Mouse (Mus musculus) left cerebral cortex, postnatal 4 days (tissue): ENCODE measurements around the gene Lgals3bp. TPM values are rescaled to one million over a fixed set of nuclear protein-coding genes. Genes with fewer than 3 reads are reported as not detected.
A peak's percentile ranks its signal among the peaks of the same experiment; 100 is the strongest.

Source experiments
- DNase-seq: peaks from one replicate; pipeline ENCODE4 v3.0.0-alpha.2; 2022
- intact Hi-C: fragments of 180-260 bp; cut with DNase I; formaldehyde crosslinking; loops from one replicate; pipeline ENCODE4 v1.15.1; 2025
- total RNA-seq, 2 experiments: library from RNA; stranded (reverse); gene quantifications; 2 replicates each; pipeline ENCODE4 v1.2.3; 2021

Gene Lgals3bp
- total RNA-seq, 2 experiments from 2014 or later, result 5.0 to 6.2 TPM

- intact Hi-C loops, result no loop called here
- DNase-seq, result no peak
These were observed 32.6 kb downstream of the Lgals3bp start for GRCm38 (mm10) chr11:118369251-118369650.

DNA sequence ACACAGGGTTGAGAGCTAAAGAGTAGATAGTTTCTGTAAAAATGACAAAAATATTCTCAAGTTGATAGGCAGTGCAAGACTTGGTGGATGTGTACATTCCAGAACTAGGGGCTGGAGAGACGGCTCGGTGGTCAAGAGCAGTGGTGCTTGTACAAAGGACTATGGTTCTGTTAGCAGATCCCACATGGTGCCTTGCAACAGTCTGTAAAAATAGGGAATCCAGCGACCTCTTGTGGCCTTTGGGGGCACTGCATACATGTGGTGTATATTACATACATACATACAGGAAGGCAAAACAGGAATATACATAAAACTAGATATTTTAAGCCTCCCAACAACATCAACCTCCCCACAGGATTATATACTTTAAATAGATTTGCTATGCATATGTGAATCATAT, 33.6 kb downstream of the Lgals3bp start:
- peak; percentile 54 for DNase-seq
- intact Hi-C loops, result no loop called here

DNA sequence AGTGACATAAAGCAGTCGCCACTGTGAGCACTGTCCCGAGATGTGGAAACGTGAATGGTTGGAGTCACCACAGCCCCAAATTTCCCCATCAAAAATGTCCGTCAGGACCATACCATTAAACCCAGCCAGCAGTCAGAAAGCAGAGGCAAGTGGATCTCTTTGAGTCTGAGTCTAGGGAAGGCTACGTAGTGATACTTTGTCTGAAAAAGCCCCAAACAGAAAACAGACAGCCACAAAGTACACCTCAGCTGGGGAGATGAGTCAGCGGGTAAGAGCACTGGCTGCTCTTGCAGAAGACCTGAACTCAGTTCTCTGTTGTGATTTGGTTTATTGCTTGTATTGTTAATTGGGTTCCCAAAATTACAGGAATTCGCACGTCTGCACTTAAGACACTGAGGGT, 35.3 kb downstream of the Lgals3bp start:
- intact Hi-C loops, result no loop called here
- no peak for DNase-seq

GRCm38 (mm10) chr11:118366108-118366507, 35.8 kb downstream of the Lgals3bp start:
- intact Hi-C loops, result no loop called here
- DNase-seq, result no peak

GRCm38 (mm10) chr11:118365171-118365570, 36.7 kb downstream of the Lgals3bp start:
- DNase-seq, result peak; percentile 47
- intact Hi-C loops, result no loop called here

GRCm38 (mm10) chr11:118364021-118364420, 37.9 kb downstream of the Lgals3bp start:
- DNase-seq, result no peak
- intact Hi-C loops, result no loop called here

DNA sequence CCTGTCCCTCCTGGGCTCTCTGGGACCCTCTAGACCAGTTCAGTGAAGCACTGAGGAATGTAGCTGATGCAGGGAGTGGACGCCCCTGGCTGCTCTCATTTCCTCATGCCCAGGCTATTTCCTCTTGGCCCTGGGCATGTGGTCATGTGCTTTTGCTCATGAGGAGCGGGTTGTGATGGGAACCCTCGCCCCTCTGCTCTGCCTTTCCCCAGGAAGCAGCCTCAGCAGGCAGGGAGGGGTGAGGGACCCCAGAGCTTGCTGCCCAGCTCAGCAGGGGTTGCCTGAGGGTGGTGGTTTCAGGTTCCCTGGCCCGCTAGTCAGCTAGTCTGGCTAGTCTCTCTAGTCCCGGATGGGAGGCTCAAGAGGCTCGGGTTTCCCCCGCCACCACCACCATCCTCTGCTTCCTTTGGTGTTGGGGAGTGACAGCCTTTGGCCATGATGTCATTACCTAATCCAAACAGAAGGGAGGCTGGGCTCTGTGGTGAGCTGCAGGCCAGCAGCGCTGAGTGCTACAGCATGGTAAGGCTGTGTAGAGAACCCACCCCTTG, 38.8 kb downstream of the Lgals3bp start:
- intact Hi-C loops, result no loop called here
- DNase-seq, result peak; percentile 34

DNA sequence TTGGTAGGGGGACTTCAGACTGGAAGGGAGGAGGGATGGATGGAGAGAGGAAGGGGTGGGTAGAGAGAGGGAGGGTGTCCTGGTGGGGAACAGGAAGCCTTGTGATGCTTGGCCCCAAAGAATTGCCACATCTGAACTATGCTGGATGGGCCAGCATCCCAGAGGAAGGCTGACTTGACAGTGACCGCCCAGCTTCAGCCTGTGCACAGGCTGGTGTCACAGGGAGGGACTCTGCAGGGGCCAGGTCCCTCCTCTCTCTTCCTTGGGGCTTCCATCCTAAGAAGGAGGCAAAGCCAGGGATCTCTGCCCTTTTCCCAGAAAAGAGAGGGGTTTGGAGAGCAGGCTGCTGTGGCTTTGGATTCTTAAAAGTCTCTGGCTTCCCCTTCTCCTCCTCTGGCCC, 39.4 kb downstream of the Lgals3bp start:
- intact Hi-C loops, result no loop called here
- DNase-seq, result no peak

DNA sequence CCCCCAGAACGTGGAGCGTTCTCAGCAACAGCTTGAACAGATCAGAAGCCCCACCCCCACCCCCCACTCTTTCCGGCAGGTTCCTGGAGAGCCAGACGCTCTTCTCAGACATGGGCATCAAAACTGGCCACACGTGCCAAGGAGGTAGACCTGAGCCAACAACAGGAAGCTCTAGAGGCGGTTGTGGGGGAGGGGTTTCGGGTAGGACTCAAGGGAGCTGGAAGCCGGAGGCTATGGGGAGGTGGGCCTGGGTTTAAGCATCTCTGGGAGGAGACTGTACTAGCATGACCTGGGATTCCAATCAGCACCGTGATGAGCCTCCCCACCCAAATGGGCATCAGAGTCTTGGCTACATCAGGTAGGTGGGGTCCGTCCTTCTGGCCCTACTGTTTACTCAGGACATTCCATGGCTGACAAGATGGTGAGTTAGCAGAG, 41.0 kb downstream of the Lgals3bp start:
- intact Hi-C loops, result no loop called here
- peak; percentile 85 for DNase-seq

GRCm38 (mm10) chr11:118360491-118360890, 41.4 kb downstream of the Lgals3bp start:
- intact Hi-C loops, result no loop called here
- peak; percentile 42 for DNase-seq

GRCm38 (mm10) chr11:118355640-118356039, 46.3 kb downstream of the Lgals3bp start, which contains the start of gene Timp2:
Gene Timp2, minus strand, starts transcription at chr11:118355740.
- no peak for DNase-seq
- intact Hi-C loops, result no loop called here

DNA sequence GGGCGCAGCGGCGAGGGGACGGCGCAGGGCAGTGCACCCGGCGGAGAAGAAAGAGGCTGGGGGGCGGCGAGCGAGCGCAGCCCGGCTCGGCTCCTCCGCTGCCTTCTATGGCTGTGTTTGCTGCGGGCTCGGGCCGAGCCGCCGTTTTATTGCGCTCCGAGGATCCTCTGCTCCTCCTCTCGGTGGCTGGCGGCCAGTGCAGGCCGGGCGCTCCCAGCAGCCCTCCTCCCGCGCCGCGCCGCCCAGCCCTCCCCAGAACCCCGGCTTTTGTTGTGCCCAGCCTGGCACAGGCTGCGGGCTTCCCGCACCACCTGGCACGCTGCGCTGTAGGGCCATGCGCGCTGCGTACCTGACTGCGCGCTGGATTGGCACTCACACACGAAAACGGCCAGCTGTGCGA, 46.7 kb downstream of the Lgals3bp start:
- peak; percentile 89 for DNase-seq
- intact Hi-C loops, result no loop called here

- intact Hi-C loops, result loop anchor here (5.0 kb wide), 1 partner anchor 37 kb away; no protein-coding TSS in a partner anchor
- no peak for DNase-seq
These were observed 47.2 kb downstream of the Lgals3bp start for GRCm38 (mm10) chr11:118354636-118355191.

- intact Hi-C loops, result no loop called here
- no peak for DNase-seq
These were observed 52.4 kb downstream of the Lgals3bp start for GRCm38 (mm10) chr11:118349494-118349893.

DNA sequence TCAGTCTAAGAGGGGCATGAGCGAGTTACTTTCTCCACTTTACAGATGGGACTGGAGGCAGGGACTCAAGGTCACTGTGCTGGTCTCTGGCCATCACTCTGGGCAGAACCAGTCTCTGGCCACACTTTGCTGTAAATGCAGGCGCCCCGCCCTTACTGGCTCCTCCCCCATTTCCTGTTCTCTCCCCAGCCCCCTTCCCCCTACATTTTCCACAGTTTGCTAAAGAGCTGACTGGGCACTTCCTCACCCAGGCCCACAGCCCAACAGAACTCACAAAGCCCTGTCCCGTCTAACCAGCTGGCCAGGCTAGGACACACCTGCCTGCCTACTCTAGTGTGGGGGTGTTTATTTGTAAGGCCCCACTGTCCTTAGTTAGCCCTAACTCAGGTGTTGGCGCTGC, 53.0 kb downstream of the Lgals3bp start:
- DNase-seq, result no peak
- intact Hi-C loops, result no loop called here

GRCm38 (mm10) chr11:118348419-118348818, 53.5 kb downstream of the Lgals3bp start:
- intact Hi-C loops, result no loop called here
- DNase-seq, result no peak

DNA sequence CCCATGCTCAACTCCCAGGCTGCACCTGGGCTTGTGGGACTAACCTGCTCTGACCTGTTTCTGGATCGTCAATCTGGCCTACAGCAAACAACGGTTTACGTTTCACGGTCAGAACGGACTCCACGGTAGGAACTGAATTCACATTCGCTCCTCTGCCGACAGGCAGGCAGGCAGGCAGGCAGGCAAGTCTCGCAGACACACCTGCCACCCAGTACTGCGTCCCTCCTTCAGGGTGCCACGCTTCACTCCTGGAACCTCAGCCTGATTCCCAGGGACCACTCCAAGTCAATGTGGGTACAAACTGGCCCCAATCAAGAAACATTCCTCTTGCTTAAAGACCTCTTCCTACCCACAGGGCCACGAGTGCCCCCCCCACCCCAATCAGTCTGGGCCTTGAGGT, 54.0 kb downstream of the Lgals3bp start:
- intact Hi-C loops, result no loop called here
- DNase-seq, result no peak

DNA sequence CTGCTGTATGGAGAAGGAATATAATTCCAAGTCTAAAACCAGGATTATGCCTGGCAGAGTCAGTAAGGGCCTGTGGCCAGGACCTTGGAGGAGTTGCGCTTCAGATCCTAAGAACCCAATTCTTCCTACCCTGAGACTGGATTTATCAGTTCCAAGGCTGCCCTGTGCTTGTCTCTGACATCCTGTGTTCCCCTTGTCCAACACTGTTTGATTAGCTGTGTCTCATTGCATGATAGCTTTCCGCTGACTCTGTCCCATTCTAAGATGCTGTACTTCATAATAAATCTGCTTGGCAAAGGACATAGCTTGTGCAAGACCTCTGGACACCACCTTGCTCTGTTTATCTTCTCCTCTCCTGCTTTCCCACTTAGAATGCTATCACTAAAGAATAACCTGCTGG, 54.5 kb downstream of the Lgals3bp start:
- intact Hi-C loops, result no loop called here

GRCm38 (mm10) chr11:118346395-118347096, 55.3 kb downstream of the Lgals3bp start:
- intact Hi-C loops, result no loop called here

More for the DNA sequence above, 54.5 kb downstream of the Lgals3bp start:
- DNase-seq, result no peak

DNA sequence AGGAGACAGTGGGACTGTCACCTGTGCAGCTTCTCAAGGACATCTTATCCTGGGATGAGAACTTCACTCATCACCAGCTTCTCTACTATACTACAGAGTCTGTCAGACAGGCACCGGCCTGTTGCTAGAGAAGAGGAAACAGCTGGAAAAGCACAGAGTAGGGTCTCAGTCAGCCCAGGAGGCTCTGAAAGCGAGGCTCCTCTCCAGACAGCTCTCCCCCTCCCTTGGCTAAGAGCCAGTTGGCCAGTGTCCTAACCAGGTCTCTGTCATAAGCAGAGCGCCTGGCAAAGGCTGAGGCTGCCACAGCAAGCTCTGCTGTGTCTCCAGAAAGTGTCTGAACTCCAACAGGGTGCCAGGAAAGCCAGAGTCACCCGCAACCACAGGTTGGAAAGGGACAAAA, 56.2 kb downstream of the Lgals3bp start:
- peak; percentile 95 for DNase-seq
- intact Hi-C loops, result no loop called here

More at GRCm38 (mm10) chr11:118346395-118347096, 55.3 kb downstream of the Lgals3bp start:
- no peak for DNase-seq

DNA sequence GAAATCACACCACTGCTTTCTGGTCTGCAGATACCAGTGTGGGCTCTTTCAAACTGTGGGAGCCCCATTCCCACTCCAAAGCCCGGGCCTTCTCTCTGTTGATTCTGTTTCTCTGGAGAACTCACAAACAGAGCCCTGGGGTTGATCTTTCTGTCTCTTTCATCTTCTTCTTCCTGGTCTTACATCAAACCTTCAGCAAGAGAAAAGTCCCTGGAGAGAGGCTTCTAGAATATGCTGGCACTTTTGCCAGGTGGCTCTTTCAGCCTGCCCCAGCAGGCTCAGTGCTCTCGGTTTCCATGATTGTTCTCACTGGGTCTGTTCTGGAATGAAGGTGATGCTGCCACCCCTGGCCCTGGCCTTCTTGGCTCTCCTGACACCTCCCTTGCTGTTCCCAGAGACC, 58.3 kb downstream of the Lgals3bp start:
- no peak for DNase-seq
- intact Hi-C loops, result no loop called here
